Mouse (Mus musculus) heart, adult 8-10 months (tissue): ENCODE results near the gene Crmp1. TPM values are rescaled to one million over a fixed set of nuclear protein-coding genes. Genes with fewer than 3 reads are reported as not detected.

Experiments used
- DNase-seq: peaks from one replicate; pipeline ENCODE4 v3.0.0; 2022; ENCODE audit warnings: low spot score
- total RNA-seq, 4 experiments: library from RNA; stranded (reverse); gene quantifications; 2 replicates each; pipeline ENCODE4 v1.2.4; 2022

The Crmp1 gene
- total RNA-seq, result under 1 TPM; 0.19 to 0.73 (median 0.39) TPM

DNA sequence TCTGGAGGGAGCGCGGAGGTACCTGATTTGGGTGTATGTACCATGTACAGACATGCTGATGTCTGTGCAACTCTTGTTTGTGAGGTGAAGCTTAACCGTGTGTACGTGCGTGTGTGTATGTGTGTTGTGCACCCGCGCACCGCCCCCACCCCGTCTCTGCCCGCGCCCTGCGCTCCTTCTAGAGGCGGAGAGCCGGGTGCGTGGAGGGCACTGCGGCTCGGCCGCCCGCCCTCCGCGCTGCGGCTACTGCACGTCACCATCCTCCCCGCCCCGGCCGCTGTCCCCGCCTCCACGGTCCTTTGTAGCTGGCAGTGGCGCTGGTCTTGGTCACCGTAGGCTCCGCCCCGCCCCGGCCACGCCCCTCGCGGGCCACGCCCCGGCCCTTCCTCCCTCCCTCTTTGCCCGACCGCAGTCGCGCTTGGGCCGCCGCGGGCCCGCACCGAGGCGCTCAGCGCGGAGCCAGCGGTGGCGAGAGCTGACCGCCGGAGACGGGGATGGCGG, at the start of gene Crmp1:
Crmp1 (plus strand) TSS at position 290 of the 501 bp plus-strand sequence.
- DNase-seq, result no peak

- no peak for DNase-seq
Measured at GRCm38 (mm10) chr5:37196196-37196595, 45.5 kb upstream of the Crmp1 start.

DNA sequence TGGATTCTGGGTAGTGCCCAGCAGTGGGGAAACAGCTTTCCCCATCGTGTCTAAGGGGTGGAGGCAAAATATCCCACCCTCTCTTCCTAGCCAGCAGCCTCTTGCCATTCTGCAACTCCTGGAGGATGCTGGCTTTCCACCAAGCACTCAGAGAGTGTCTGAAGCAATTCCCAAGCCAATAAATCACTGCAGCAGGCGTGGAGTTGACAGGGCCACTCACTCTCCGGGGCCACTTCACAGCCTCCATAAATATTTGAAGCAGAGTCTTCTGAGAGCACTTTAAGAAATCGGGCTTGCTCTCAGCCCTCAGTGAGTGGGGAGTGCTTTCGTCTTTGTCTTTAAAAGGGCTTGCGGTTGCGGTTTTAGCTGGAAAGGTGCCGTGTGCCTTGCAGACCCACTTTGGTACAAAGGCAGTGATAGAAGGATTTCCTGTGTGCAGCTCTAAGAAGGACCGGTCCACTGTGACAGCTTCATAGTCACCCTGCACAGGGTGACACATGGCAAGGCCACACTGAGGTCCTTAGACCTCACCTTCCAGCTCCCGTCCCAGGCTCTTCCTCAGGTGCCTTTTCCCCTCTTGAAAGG, 45.0 kb upstream of the Crmp1 start:
- no peak for DNase-seq

DNA sequence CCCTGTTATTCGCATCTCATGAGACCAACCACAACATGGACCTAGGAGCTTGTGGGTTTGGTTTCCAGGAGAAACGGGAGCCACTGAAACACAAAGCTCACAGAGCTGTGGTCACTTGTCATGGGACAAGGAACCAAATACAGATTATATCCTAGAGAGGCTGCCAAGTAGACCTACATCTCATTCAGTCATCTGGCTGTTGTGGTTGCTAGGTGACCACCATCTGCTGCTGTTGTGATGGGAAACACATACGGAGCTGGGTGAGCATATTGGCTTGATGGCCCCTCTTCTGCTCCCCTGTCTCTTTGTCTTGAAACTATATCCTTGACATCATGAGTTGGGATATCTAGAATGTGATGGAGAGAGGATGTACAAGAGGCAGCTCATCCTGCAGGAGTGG, 44.3 kb upstream of the Crmp1 start:
- DNase-seq, result no peak

GRCm38 (mm10) chr5:37198011-37198688, 43.6 kb upstream of the Crmp1 start:
- DNase-seq, result no peak

DNA sequence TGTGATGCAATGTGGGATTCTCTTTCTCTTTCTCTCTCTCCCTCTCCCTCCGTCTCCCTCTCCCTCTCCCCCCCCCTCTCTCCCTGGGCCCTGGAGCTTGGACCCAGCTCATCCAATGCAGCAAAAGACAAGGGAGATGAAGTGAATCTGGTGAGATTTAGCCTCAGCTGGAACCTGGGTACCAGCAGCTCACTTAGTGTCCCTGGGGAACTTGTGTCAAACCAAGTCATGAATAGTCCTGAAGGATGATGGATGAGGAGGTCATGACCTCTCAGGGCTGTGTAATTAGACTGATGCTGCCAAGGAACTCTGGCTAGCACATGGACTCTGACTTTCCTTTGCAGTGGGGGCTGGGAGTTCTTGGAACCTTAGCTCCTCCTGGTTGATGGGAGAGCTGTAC, 39.5 kb upstream of the Crmp1 start:
- no peak for DNase-seq

DNA sequence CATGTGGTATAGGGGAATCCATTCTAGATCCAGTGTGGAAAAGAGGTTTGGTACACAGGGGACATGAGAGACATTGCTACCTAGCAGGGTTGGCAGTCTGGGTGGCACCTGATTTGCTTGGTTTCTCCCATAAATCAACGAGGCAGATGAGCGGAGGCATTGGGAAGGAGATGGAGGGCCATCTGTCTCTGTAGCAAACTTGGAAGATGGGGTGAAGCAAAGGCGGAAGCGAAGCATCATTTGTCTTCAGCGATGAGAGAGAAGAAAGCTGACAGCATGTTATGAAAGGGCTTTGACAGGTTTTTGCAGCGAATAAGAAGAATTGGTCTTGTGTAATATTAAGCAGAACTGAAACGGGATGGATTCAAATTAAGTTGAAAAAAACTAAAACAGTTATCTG, 36.9 kb upstream of the Crmp1 start:
- DNase-seq, result no peak

DNA sequence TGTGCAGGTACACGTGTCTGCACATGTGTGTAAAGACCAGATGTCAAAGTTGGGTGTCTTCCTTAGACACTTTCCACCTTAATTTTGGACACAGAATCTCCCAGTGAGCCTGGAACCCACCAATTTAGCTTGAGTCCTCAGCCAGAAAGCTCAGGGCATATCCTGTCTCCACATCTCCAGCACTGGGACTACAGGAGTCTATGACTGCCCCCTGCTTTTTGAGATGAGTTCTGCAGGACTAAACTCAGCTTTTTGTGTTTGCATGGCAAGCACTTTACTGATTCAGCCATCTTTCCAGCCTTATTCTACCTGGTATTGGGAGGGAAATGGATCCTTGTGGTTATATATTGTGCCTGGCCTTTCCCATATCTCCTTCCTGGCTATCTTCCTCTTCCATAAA, 36.3 kb upstream of the Crmp1 start:
- no peak for DNase-seq

- DNase-seq, result no peak
Measured at GRCm38 (mm10) chr5:37206364-37206763, 35.4 kb upstream of the Crmp1 start.

GRCm38 (mm10) chr5:37212938-37213708, 28.6 kb upstream of the Crmp1 start:
- no peak for DNase-seq

- DNase-seq, result no peak
Measured at GRCm38 (mm10) chr5:37213709-37214103, 28.0 kb upstream of the Crmp1 start.

DNA sequence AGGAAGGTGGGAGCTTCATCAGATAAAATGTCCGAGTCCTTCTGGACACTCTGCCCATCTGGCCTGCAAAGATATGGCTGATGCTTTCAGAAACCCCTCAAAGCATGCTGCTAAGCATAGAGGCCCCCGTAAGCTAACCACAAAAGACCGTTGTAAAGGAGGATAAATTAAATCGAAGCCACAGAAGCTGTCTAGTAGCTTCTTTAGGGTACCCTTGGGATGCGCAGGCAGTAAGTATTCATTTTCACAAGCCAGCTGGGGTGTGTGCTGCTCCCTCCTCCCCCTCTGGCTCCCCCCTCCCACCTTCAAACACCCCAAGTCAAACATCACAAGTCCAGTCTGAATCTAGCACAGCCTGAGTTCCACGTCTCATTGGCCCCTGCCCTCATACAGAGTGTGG, 27.1 kb upstream of the Crmp1 start:
- no peak for DNase-seq

DNA sequence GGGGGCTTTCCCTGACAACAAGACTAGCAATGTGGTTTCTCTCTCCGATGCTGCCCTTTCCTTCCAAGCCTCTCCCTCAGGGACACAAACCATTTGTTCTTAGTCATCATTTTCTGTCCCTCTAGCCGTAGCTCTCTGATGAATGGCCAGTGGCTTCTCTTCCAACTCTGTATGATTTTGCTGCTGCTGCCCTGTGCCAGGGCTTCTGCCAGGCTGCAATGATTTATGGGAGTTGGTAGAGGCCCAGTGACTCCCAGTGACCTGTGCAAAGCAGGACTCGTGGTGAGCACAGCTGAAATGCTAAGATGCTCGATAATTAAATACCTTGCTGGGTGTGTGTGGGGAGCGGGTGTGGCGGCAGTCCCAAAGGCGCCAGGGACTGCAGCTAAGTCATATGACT, 26.5 kb upstream of the Crmp1 start:
- no peak for DNase-seq

DNA sequence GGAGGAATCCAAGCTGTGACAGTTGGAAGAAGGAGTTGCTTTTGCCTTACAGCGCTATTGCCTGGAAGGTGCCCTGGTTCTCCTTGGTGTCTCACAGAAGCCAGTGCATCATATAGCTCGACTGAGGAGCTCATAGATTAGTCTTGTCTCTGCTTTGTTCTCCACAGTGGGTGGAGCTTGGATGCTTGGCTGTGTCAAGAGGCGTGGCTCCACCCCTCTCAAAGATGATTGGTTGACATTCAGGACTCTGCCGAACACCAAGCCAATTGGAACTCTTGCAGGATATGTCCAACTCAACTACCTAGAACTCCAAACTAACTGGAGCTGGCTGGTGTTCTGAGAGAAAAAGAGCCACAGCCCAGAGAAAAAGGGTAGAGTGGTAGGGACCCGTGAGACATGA, 22.1 kb upstream of the Crmp1 start:
- DNase-seq, result no peak

DNA sequence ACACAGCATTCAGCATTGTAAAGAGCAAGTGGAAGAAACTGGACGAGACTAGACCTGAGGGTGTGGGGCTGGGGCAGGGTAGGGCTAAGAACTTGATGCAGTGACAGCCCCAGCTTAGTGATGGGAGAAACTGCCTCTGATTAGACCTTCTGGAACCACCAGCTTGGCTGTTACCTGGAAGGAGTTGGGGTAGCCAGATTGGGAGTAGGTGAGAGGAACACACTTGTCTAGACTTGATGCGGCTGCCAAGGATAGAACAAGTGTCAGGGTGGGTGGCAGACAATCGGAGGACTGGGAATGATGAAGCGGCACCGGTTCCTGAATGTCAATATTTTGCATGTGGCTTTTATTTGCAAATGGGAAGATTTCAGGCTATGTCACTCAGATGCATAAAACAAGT, 21.2 kb upstream of the Crmp1 start:
- DNase-seq, result no peak

GRCm38 (mm10) chr5:37221563-37221962, 20.2 kb upstream of the Crmp1 start:
- no peak for DNase-seq

- no peak for DNase-seq
Measured at GRCm38 (mm10) chr5:37222316-37222715, 19.4 kb upstream of the Crmp1 start.

- DNase-seq, result peak; percentile 21
Measured at GRCm38 (mm10) chr5:37225708-37226107, 16.0 kb upstream of the Crmp1 start.

GRCm38 (mm10) chr5:37227956-37228680, 13.6 kb upstream of the Crmp1 start:
- DNase-seq, result no peak

DNA sequence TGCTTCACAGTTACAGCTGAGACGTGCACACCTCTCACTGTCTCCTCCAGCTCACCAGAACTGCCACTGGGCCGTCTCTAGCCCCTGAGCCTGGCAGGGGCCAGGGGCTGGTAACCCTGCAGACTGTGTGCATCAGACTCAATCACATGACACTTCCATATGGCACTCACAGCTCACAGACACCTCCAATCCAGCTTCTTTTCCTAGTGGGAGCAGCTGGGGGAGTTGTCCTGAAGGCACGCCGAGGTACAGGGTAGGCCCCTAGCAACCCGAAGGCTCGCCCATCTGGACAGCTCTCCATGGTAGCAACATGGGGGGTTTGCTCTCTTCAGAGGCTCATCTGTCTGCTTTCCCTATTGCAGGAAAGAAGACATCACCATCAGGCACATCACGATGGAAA, 12.8 kb upstream of the Crmp1 start:
- no peak for DNase-seq

GRCm38 (mm10) chr5:37233010-37233557, 8.7 kb upstream of the Crmp1 start:
- DNase-seq, result no peak

GRCm38 (mm10) chr5:37238654-37239053, 3.1 kb upstream of the Crmp1 start:
- DNase-seq, result no peak
